Mouse (Mus musculus) erythroblast, adult 5-6 weeks (primary cell): ENCODE data around the gene Vegfb. TPM values are rescaled to one million over a fixed set of nuclear protein-coding genes. Genes with fewer than 3 reads are reported as not detected.
"Not testable (repeated sequence)": the region's sequence is repeated elsewhere in the genome, so short reads cannot be mapped to it uniquely, and the experiment has no call there.

Experiments used
- ATAC-seq: replicated peaks from 2 replicates; pipeline ENCODE4 v1.8.0; 2016; ENCODE audit warnings: moderate number of reproducible peaks, mild to moderate bottlenecking, moderate TSS enrichment, inconsistent platforms; ENCODE audit not compliant: poor library complexity, low FRiP score, severe bottlenecking
- total RNA-seq, 2 experiments: library from RNA; stranded (forward) in 1 of 2; stranded (reverse) in 1 of 2; fragments of 150-400 nt in 1 of 2; fragments of 200-764, 138-1000 nt in 1 of 2; gene quantifications; 2 replicates each; pipeline versions ENCODE4 v1.2.3 to v1.2.4; 2015 to 2017; ENCODE audit warnings: low replicate concordance in 2 of 2

The Vegfb gene
- total RNA-seq, 2 experiments from 2014 or later, result 1.1 to 11.7 TPM

DNA sequence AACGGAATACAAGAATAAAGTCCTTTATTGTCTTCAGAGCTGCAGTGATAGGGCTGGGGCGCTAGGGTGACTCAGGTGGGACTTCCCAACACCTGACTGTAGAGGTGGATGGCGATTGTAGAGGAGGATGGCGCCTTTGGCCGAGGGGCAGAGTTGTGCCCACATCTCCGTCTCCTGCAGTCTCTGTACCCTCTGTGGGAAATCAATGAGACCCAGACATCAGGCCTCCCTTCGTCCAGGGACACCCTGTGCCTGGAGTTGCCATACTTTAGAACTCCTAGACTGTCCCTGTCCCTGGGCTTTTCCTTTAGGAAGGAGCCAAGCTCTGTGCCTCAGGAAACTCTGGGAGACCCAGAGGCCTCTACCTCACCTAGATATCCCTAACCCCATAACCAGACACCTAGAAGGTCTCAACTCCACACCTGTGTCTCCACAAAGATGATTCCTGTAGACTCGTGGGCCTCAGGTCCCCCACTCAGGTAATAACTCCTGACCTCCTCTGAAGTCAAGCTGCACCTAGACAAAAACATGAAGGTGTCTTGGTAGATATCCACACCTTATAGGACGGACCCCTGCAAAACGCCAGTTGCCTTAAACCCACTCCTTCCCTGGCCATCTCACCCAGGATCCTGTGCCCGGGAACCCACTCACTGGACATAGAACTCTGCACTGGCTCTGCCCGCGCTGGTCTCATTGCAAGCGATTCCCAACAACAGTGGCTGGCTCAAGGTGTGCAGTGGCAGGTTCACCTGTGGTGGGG is 5.7 kb upstream of the Vegfb start:
- ATAC-seq, result peak; percentile 5; the same call in 1 of the 2 replicates

- peak; percentile 92 for ATAC-seq
These were observed 4.8 kb upstream of the Vegfb start, which contains the start of gene Dnajc4 for GRCm38 (mm10) chr19:6992011-6992858. Gene Dnajc4 (minus strand): TSS chr19:6992572.

- ATAC-seq, result not testable (repeated sequence)
These were observed 3.7 kb upstream of the Vegfb start for GRCm38 (mm10) chr19:6991166-6991565.

- ATAC-seq, result no peak
These were observed 3.3 kb upstream of the Vegfb start for GRCm38 (mm10) chr19:6990712-6991111.

DNA sequence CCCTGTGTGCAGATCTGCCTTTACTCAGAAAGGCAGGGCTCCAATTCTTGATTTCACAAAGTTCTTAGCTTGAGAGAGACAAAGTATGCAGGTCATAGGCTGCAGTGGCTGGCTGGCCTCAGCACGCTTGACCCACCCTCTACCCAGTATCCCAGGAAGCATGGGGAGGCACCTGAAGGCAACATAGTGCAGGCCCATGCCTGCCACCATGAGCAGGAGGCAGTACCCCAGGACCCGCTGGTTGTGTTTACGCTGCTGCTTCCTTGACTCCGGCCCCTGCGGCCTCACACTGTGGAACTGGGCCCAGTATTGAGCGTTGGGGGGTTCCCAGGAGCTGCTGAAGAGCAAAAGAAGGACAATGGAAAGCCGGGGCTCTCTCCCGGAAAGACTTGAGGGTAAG is 1.8 kb upstream of the Vegfb start:
- no peak for ATAC-seq

- ATAC-seq, result no peak
These were observed 444 bp upstream of the Vegfb start for GRCm38 (mm10) chr19:6987904-6988285.

DNA sequence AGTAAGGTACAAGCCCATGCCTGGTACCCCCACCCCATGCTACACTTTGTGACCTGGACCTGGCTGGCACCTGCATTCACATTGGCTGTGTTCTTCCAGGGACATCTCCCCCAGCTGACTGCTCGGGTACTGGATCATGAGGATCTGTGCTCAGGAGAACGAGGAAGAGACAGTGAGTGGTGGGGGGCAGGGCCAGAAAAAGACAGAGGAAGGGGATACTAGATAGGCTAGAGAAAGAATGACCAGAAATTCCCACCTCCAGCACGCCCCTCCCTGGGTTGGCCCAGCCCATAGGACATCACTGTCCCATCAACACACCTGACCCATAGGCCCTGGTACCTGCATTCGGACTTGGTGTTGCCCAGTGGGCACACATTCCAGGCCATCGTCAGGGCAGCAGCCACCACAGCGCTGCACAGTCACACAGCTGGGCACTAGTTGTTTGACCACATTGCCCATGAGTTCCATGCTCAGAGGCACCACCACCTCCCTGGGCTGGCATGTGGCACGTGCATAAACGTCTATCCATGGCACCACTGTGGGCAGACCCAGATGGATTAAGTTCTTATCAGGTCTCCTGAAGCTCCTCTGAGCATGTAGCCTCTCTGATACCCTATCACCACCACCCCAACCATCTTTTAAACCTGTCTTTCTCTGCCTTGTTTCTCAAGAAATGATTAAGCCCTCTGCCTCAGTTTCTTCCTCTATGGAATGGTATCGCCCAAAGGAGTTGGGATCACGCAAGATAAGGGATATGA is 1.3 kb downstream of the Vegfb start:
- ATAC-seq, result peak; percentile 13; the same call in 1 of the 2 replicates

- ATAC-seq, result no peak
These were observed 2.2 kb downstream of the Vegfb start for GRCm38 (mm10) chr19:6985300-6985699.

- ATAC-seq, result no peak
These were observed 3.8 kb downstream of the Vegfb start for GRCm38 (mm10) chr19:6983621-6984020.

GRCm38 (mm10) chr19:6981465-6981864 is 6.0 kb downstream of the Vegfb start:
- no peak for ATAC-seq

DNA sequence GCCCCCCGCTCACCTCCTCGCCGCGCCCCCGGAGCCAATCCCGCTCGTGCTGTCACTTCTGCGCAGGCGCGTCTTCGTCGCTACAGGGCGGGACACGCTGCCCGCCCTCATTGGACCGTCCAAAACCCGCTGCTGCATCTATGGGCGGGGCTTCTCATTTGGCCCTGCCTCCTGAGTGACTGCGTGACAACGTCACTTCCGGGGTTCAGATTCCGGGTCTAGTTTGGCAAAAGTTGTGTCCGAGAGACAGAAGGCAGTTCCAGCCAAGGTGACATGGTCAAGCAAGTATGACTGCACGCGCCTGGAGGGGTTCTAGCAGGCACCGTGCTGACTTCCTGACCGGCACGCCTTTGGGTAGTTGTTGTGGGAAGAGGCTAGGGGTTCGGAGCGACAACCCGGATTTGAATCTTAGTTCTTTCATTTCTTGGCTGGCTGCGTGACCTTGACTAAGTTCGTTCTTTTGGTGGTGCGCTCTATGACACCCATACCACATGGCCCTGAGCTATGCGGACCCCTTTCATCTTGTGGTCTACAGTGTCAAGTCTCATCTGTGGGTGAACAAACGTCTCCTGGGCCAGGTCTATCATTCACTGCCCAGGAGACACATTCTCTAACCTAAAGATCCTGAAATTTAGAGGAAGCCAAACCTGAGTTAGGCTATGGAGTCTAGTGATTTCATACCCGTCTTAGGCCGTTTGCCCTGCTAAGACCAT is 6.9 kb downstream of the Vegfb start, which contains the start of gene Fkbp2:
TSS of gene Fkbp2 (minus strand) at position 121 of the 713 bp plus-strand sequence.
- peak; percentile 82 for ATAC-seq

GRCm38 (mm10) chr19:6979486-6980380 is 7.7 kb downstream of the Vegfb start:
- ATAC-seq, result peak; percentile 84

DNA sequence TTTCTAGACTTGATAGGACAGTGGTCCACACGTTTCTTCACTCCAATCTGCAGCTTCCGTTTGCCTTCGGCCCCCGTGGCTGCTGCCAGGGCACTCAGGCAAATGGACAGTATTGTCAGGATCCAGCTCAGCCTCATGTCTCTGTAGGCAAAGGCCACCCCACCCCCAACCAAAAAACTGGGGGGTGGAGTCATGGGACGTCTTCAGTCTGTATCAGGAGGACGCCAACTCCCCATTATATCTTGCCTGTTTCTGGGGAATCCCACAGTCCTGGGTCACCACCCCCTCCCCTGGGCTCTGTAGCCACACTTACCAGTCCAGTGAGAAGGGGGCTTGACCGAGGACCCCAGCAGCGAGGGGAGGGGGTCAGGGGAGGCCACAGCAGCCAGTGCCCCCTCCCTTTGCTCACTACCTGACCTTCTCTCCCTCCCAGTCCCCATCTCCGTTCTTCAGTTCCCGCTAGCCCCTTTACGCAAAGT is 8.4 kb downstream of the Vegfb start:
- ATAC-seq, result no peak

GRCm38 (mm10) chr19:6978639-6978974 is 8.8 kb downstream of the Vegfb start:
- no peak for ATAC-seq

- ATAC-seq, result no peak
These were observed 9.5 kb downstream of the Vegfb start for GRCm38 (mm10) chr19:6977759-6978638.

DNA sequence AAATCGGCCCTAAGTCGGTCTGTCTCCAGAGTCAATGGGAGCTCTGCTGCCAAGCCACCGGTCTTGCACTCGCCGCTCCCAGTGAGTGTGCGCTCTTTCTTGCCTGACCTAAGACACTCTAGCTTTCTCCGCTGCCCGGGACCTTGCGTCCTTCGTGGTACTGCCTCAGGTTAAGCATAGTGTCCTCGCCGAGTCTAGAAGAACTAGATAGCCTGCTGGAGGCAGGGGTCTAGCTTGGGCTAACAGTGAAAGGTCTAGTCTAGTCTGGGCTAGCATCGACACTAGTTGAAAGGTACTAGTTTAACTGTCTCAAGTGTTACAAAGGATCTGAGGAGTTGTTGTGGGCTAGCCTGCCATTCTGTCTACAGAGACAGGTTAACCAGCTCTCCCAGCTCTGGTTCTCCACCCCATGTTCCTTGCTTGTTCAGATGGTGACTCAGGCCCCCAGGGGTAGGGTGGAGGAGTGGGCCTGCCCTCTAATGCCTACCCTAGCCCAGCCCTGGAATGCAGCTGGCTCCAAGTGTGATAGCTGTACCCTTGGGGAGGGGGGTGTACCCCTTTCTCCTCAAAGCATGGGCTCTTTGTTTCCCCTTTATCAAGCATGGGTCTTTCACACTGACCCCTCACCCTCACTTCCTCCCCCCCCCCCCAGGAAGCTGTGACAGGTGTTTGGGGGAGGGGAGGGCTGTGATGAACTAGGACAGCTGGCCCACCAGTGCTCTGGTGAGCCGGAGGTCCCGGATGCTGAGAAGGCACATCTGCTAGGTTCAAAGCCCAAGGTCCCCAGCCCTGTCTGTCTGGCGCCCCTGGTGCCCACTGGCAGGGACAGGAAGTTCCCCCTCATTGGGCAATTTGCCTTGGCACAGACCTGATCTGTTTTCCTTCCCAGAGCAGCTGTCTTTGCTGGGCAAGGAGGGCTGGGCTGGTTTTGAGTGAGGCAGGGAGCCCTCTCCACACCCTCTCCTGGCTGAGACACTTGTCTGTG is 11.6 kb downstream of the Vegfb start, which contains the start of gene Plcb3:
TSS of gene Plcb3 (minus strand) at position 934 of the 985 bp plus-strand sequence.
- ATAC-seq, result no peak
